Mouse (Mus musculus): ENCODE results near the gene Naip1. TPM values are rescaled to one million over a fixed set of nuclear protein-coding genes. Genes with fewer than 3 reads are reported as not detected.

The Naip1 gene
- polyA plus RNA-seq (2014; fragmentation: Illumina TruSeq; extraction: RNeasy Lipid Tissue Mini Kit (QIAGEN cat#74804); ENCODE audit: low replicate concordance), result 70.0 TPM

DNA sequence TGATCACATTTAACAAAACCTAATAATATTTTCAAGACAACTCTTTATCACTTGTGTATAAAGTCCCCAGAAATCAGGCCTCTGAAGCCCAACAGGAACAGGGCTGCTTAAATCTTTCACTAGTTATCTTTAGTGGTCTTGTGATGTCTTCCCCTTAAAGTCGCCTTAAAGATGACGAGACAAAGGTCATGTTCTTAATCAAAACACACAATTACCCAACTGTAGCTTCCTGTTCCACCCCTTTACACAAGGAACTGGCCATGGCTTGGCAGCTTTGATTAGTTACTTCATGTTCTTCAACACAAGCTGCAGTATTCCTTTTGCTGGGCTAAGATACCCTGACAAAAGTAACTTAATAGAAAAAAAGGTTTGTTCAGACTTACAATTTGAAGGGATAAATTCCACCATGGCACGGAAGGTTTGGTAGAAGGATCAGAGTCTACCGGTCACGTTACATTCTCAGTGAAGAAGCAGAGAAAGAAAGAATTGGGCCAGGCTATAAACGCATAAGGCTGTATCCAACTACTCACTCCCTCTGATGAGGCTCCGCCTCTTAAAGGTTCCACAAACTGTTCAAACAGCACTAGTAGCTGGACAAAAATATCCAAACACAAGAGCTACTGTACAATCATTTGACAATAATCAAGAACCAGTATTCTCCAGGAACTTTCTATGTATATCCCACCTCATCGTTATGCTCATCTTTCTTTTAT, at the start of gene Naip1:
TSS of gene Naip1 (minus strand) at position 455 of the 713 bp plus-strand sequence.

GRCm38 (mm10) chr13:100492061-100492787, 39.6 kb upstream of the Naip1 start, which contains the start of gene Gtf2h2:
TSS of gene Gtf2h2 (minus strand) at chr13:100492579.

Other genes with a start within 250 kb of the Naip1 start
- gene Naip5, start 206.5 kb downstream of the Naip1 start, polyA plus RNA-seq (2014; fragmentation: Illumina TruSeq; extraction: RNeasy Lipid Tissue Mini Kit (QIAGEN cat#74804); ENCODE audit: low replicate concordance), result 158 TPM
- gene Naip6, start 135.2 kb downstream of the Naip1 start, polyA plus RNA-seq (2014; fragmentation: Illumina TruSeq; extraction: RNeasy Lipid Tissue Mini Kit (QIAGEN cat#74804); ENCODE audit: low replicate concordance), result 139 TPM
- 70.8 TPM for gene Gtf2h2, start 39.7 kb upstream of the Naip1 start, polyA plus RNA-seq (2014; fragmentation: Illumina TruSeq; extraction: RNeasy Lipid Tissue Mini Kit (QIAGEN cat#74804); ENCODE audit: low replicate concordance)
- 147 TPM for gene Ocln, start 99.8 kb upstream of the Naip1 start, polyA plus RNA-seq (2014; fragmentation: Illumina TruSeq; extraction: RNeasy Lipid Tissue Mini Kit (QIAGEN cat#74804); ENCODE audit: low replicate concordance)
- gene Marveld2, start 164.1 kb upstream of the Naip1 start, polyA plus RNA-seq (2014; fragmentation: Illumina TruSeq; extraction: RNeasy Lipid Tissue Mini Kit (QIAGEN cat#74804); ENCODE audit: low replicate concordance), result 17.5 TPM
- 136 TPM for gene Ak6, start 198.1 kb upstream of the Naip1 start, polyA plus RNA-seq (2014; fragmentation: Illumina TruSeq; extraction: RNeasy Lipid Tissue Mini Kit (QIAGEN cat#74804); ENCODE audit: low replicate concordance)
- gene Rad17, start 198.2 kb upstream of the Naip1 start, polyA plus RNA-seq (2014; fragmentation: Illumina TruSeq; extraction: RNeasy Lipid Tissue Mini Kit (QIAGEN cat#74804); ENCODE audit: low replicate concordance), result 37.1 TPM
- 7.7 TPM for gene Taf9, start 198.7 kb upstream of the Naip1 start, polyA plus RNA-seq (2014; fragmentation: Illumina TruSeq; extraction: RNeasy Lipid Tissue Mini Kit (QIAGEN cat#74804); ENCODE audit: low replicate concordance)
- gene Ccdc125, start 216.8 kb upstream of the Naip1 start, polyA plus RNA-seq (2014; fragmentation: Illumina TruSeq; extraction: RNeasy Lipid Tissue Mini Kit (QIAGEN cat#74804); ENCODE audit: low replicate concordance), result 2.3 TPM